Mouse (Mus musculus): Measurements from ENCODE around the gene Eef1akmt3. TPM values are rescaled to one million over a fixed set of nuclear protein-coding genes. Genes with fewer than 3 reads are reported as not detected.

Gene Eef1akmt3
- total and polyA plus RNA-seq, 2 experiments from 2014 or later = 0.19 to 0.31 TPM

- no peaks in the 10 kb centered on the region for H3K4me1 ChIP-seq (ENCODE audit: insufficient read depth, low read length)
- no peak overlapping the region for H3K4me3 ChIP-seq (ENCODE audit: low read length)
- no peak overlapping the region for H3K4me2 ChIP-seq (ENCODE audit: low read depth, low read length)
- no peak for DNase-seq (ENCODE audit: low spot score)
- TF ChIP-seq CTCF (IDR thresholded peaks at IDR 0.05; ENCODE audit: low read depth) = no peak
- no peak overlapping the region for H3K9ac ChIP-seq (replicated peaks; ENCODE audit: low read length)
- WGBS = 81% methylated on average over 6 of the region's 6 CpGs
- no peak for ATAC-seq
- H3K36me3 ChIP-seq (ENCODE audit: insufficient read depth, low read length) = no peaks in the 10 kb centered on the region
- H3K9me3 ChIP-seq (ENCODE audit: low read length) = no peaks in the 10 kb centered on the region
- no peak overlapping the region for H3K27ac ChIP-seq
- H3K27me3 ChIP-seq (ENCODE audit: insufficient read depth, low read length) = peaks cover 9% of the 10 kb centered on the region; the same call in 1 of the 2 replicates
Measured at GRCm38 (mm10) chr10:127043187-127043586, 1.9 kb upstream of the Eef1akmt3 start.

- peaks cover 3% of the 10 kb centered on the region; the same call in 1 of the 2 replicates for H3K27me3 ChIP-seq (ENCODE audit: insufficient read depth, low read length)
- H3K9me3 ChIP-seq (ENCODE audit: low read length) = no peaks in the 10 kb centered on the region
- no peak for TF ChIP-seq CTCF (IDR thresholded peaks at IDR 0.05; ENCODE audit: low read depth)
- no peaks in the 10 kb centered on the region for H3K36me3 ChIP-seq (ENCODE audit: insufficient read depth, low read length)
- peak overlapping the region; percentile 82 for H3K4me3 ChIP-seq (ENCODE audit: low read length)
- ATAC-seq = no peak
- no peak overlapping the region for H3K27ac ChIP-seq
- WGBS = 19% methylated on average over 5 of the region's 5 CpGs
- DNase-seq (ENCODE audit: low spot score) = no peak
- peak overlapping the region; percentile 61; the same call in 1 of the 2 replicates for H3K9ac ChIP-seq (replicated peaks; ENCODE audit: low read length)
- peak overlapping the region; percentile 100 for H3K4me2 ChIP-seq (ENCODE audit: low read depth, low read length)
- no peaks in the 10 kb centered on the region for H3K4me1 ChIP-seq (ENCODE audit: insufficient read depth, low read length)
Measured at GRCm38 (mm10) chr10:127042468-127043115, 1.3 kb upstream of the Eef1akmt3 start.

GRCm38 (mm10) chr10:127041774-127042338 lies 543 bp upstream of the Eef1akmt3 start:
- no peak; the same call in 1 of the 2 replicates for TF ChIP-seq CTCF (IDR thresholded peaks at IDR 0.05; ENCODE audit: low read depth)
- Histone ChIP-seq H3K36me3 (ENCODE audit: insufficient read depth, low read length) (no peaks in the 10 kb centered on the region), H3K9me3 (ENCODE audit: low read length) (no peaks in the 10 kb centered on the region), H3K9ac (replicated peaks; ENCODE audit: low read length) (peak overlapping the region; percentile 61), H3K27me3 (ENCODE audit: insufficient read depth, low read length) (no peaks in the 10 kb centered on the region), H3K4me3 (ENCODE audit: low read length) (peak overlapping the region; percentile 82), H3K4me1 (ENCODE audit: insufficient read depth, low read length) (no peaks in the 10 kb centered on the region), H3K4me2 (ENCODE audit: low read depth, low read length) (peak overlapping the region; percentile 100), H3K27ac (peak overlapping the region; percentile 66; the same call in 1 of the 2 replicates)
- peak; percentile 96 for DNase-seq (ENCODE audit: low spot score)
- peak; percentile 92 for ATAC-seq
- under 1% methylated on average over 44 of the region's 44 CpGs for WGBS

- no peaks in the 10 kb centered on the region for H3K36me3 ChIP-seq (ENCODE audit: insufficient read depth, low read length)
- ATAC-seq (no peak), DNase-seq (ENCODE audit: low spot score) (peak; percentile 24)
- no peaks in the 10 kb centered on the region for H3K4me1 ChIP-seq (ENCODE audit: insufficient read depth, low read length)
- H3K9me3 ChIP-seq (ENCODE audit: low read length) = no peaks in the 10 kb centered on the region
- H3K4me2 ChIP-seq (ENCODE audit: low read depth, low read length) = peak overlapping the region; percentile 100
- no peaks in the 10 kb centered on the region for H3K27me3 ChIP-seq (ENCODE audit: insufficient read depth, low read length)
- no peak for TF ChIP-seq CTCF (IDR thresholded peaks at IDR 0.05; ENCODE audit: low read depth)
- H3K4me3 ChIP-seq (ENCODE audit: low read length) = peak overlapping the region; percentile 82
- under 1% methylated on average over 20 of the region's 20 CpGs for WGBS
- peak overlapping the region; percentile 66; the same call in 1 of the 2 replicates for H3K27ac ChIP-seq
- H3K9ac ChIP-seq (replicated peaks; ENCODE audit: low read length) = peak overlapping the region; percentile 61
Measured at GRCm38 (mm10) chr10:127040569-127041214, 621 bp downstream of the Eef1akmt3 start.

- Histone ChIP-seq H3K9me3 (ENCODE audit: low read length) (no peaks in the 10 kb centered on the region), H3K27me3 (ENCODE audit: insufficient read depth, low read length) (no peaks in the 10 kb centered on the region), H3K4me3 (ENCODE audit: low read length) (no peak overlapping the region), H3K27ac (no peak overlapping the region), H3K4me1 (ENCODE audit: insufficient read depth, low read length) (no peaks in the 10 kb centered on the region), H3K9ac (replicated peaks; ENCODE audit: low read length) (no peak overlapping the region), H3K36me3 (ENCODE audit: insufficient read depth, low read length) (no peaks in the 10 kb centered on the region), H3K4me2 (ENCODE audit: low read depth, low read length) (no peak overlapping the region)
- DNase-seq (ENCODE audit: low spot score) (no peak), ATAC-seq (no peak)
- no peak for TF ChIP-seq CTCF (IDR thresholded peaks at IDR 0.05; ENCODE audit: low read depth)
- WGBS = 70% methylated on average over 12 of the region's 12 CpGs
Measured at GRCm38 (mm10) chr10:127037641-127038040, 3.7 kb downstream of the Eef1akmt3 start.

- ATAC-seq (no peak), DNase-seq (ENCODE audit: low spot score) (no peak)
- Histone ChIP-seq H3K27ac (no peak overlapping the region), H3K4me3 (ENCODE audit: low read length) (no peak overlapping the region), H3K9ac (replicated peaks; ENCODE audit: low read length) (no peak overlapping the region), H3K4me2 (ENCODE audit: low read depth, low read length) (no peak overlapping the region), H3K36me3 (ENCODE audit: insufficient read depth, low read length) (no peaks in the 10 kb centered on the region), H3K9me3 (ENCODE audit: low read length) (no peaks in the 10 kb centered on the region), H3K27me3 (ENCODE audit: insufficient read depth, low read length) (no peaks in the 10 kb centered on the region), H3K4me1 (ENCODE audit: insufficient read depth, low read length) (no peaks in the 10 kb centered on the region)
- WGBS = 81% methylated on average over 12 of the region's 12 CpGs
- no peak for TF ChIP-seq CTCF (IDR thresholded peaks at IDR 0.05; ENCODE audit: low read depth)
Measured at GRCm38 (mm10) chr10:127036273-127036672, 5.0 kb downstream of the Eef1akmt3 start.
